Mouse (Mus musculus) neural tube, embryonic 12.5 days (tissue): ENCODE measurements at regions not wholly inside any gene's neighbourhood (a gene's known extent, or its start where the extent isn't known, plus 50 kb on each side); places are given as distances from the start of the nearest gene placed in this dataset.

Experiments
- ATAC-seq: fragments of 200-750 bp; cut with Nextera tagmentation; 2 replicates; pipeline ENCODE4 v1.8.0; 2017; ENCODE audit warnings: low read depth, mild to moderate bottlenecking, moderate TSS enrichment, moderate library complexity; ENCODE audit not compliant: low FRiP score
- H3K27ac ChIP-seq: fragments of 300-500 bp; sonication (generic); 2 replicates; pipeline ENCODE4 v1.5.1; 2016
- H3K27me3 ChIP-seq: fragments of 300-500 bp; sonication (generic); replicated peaks from 2 replicates; pipeline ENCODE4 v1.6.1; 2016; ENCODE audit warnings: mild to moderate bottlenecking
- H3K36me3 ChIP-seq: fragments of 300-500 bp; sonication (generic); 2 replicates; pipeline ENCODE4 v1.6.1; 2016; ENCODE audit warnings: mild to moderate bottlenecking
- H3K4me1 ChIP-seq: fragments of 300-500 bp; sonication (generic); 2 replicates; pipeline ENCODE4 v1.6.1; 2016
- H3K4me2 ChIP-seq: fragments of 300-500 bp; sonication (generic); replicated peaks from 2 replicates; pipeline ENCODE4 v1.6.1; 2016; ENCODE audit warnings: mild to moderate bottlenecking
- H3K4me3 ChIP-seq: fragments of 300-500 bp; sonication (generic); 2 replicates; pipeline ENCODE4 v1.5.1; 2016
- H3K9ac ChIP-seq: fragments of 300-500 bp; sonication (generic); 2 replicates; pipeline ENCODE4 v1.6.1; 2016; ENCODE audit warnings: mild to moderate bottlenecking
- H3K9me3 ChIP-seq: fragments of 300-500 bp; sonication (generic); 2 replicates; pipeline ENCODE4 v1.6.1; 2016; ENCODE audit warnings: mild to moderate bottlenecking
- WGBS: fragments of 180-500 bp; shearing (Covaris S2); methylation state at CpG from one replicate; pipeline ENCODE4 v1.1.7; 2016; 5-methylcytosine and 5-hydroxymethylcytosine counted together

GRCm38 (mm10) chr10:14333344-14333743 is 212.1 kb downstream of the Adgrg6 start:
- no peaks in the 10 kb centered on the region for H3K36me3 ChIP-seq
- 32% methylated on average over 4 of the region's 4 CpGs for WGBS
- no peaks in the 10 kb centered on the region for H3K9me3 ChIP-seq
- H3K4me2 ChIP-seq = no peak overlapping the region
- no peaks in the 10 kb centered on the region for H3K27me3 ChIP-seq
- no peak overlapping the region for H3K9ac ChIP-seq
- peaks cover 18% of the 10 kb centered on the region for H3K4me1 ChIP-seq
- H3K27ac ChIP-seq = no peak overlapping the region
- H3K4me3 ChIP-seq = no peak overlapping the region
- peak; percentile 54 for ATAC-seq

GRCm38 (mm10) chr10:14332688-14333117 is 212.8 kb downstream of the Adgrg6 start:
- ATAC-seq = peak; percentile 81
- Histone ChIP-seq H3K27ac (no peak overlapping the region), H3K36me3 (no peaks in the 10 kb centered on the region), H3K27me3 (no peaks in the 10 kb centered on the region), H3K9me3 (no peaks in the 10 kb centered on the region), H3K4me1 (peaks cover 18% of the 10 kb centered on the region), H3K4me2 (0 out of 2 replicates have a peak overlapping the region, but pooled peaks have one; percentile 14), H3K4me3 (no peak overlapping the region), H3K9ac (no peak overlapping the region)
- 34% methylated on average over 4 of the region's 4 CpGs for WGBS

GRCm38 (mm10) chr10:14328846-14329245 is 216.6 kb downstream of the Adgrg6 start:
- 68% methylated on average over 2 of the region's 2 CpGs for WGBS
- no peak overlapping the region for H3K4me2 ChIP-seq
- H3K36me3 ChIP-seq = no peaks in the 10 kb centered on the region
- no peak overlapping the region for H3K27ac ChIP-seq
- H3K27me3 ChIP-seq = no peaks in the 10 kb centered on the region
- peaks cover 16% of the 10 kb centered on the region for H3K4me1 ChIP-seq
- H3K9me3 ChIP-seq = no peaks in the 10 kb centered on the region
- H3K9ac ChIP-seq = no peak overlapping the region
- no peak for ATAC-seq
- no peak overlapping the region for H3K4me3 ChIP-seq

- H3K4me3 ChIP-seq = no peak overlapping the region
- H3K4me1 ChIP-seq = no peaks in the 10 kb centered on the region
- H3K27ac ChIP-seq = no peak overlapping the region
- H3K36me3 ChIP-seq = no peaks in the 10 kb centered on the region
- H3K27me3 ChIP-seq = no peaks in the 10 kb centered on the region
- H3K9me3 ChIP-seq = no peaks in the 10 kb centered on the region
- no peak overlapping the region for H3K4me2 ChIP-seq
- 87% methylated on average over 6 of the region's 6 CpGs for WGBS
- ATAC-seq = no peak
- no peak overlapping the region for H3K9ac ChIP-seq
Observed at GRCm38 (mm10) chr10:14326229-14326628, 219.2 kb downstream of the Adgrg6 start.

- Histone ChIP-seq H3K27me3 (no peaks in the 10 kb centered on the region), H3K4me2 (no peak overlapping the region), H3K4me3 (no peak overlapping the region), H3K4me1 (no peaks in the 10 kb centered on the region), H3K36me3 (no peaks in the 10 kb centered on the region), H3K9ac (no peak overlapping the region), H3K9me3 (no peaks in the 10 kb centered on the region), H3K27ac (no peak overlapping the region)
- 7% methylated on average over 4 of the region's 4 CpGs for WGBS
- no peak for ATAC-seq
Observed at GRCm38 (mm10) chr10:14321503-14321902, 224.0 kb downstream of the Adgrg6 start.

- H3K9me3 ChIP-seq = no peaks in the 10 kb centered on the region
- 94% methylated on average over 7 of the region's 7 CpGs for WGBS
Observed at GRCm38 (mm10) chr10:14315232-14315631, 230.2 kb downstream of the Adgrg6 start.

GRCm38 (mm10) chr10:14314607-14315006 is 230.9 kb downstream of the Adgrg6 start:
- ATAC-seq = no peak
- WGBS = 56% methylated on average over 4 of the region's 4 CpGs
- Histone ChIP-seq H3K36me3 (no peaks in the 10 kb centered on the region), H3K4me2 (no peak overlapping the region), H3K9ac (no peak overlapping the region), H3K4me1 (no peaks in the 10 kb centered on the region), H3K27me3 (no peaks in the 10 kb centered on the region), H3K27ac (no peak overlapping the region), H3K4me3 (no peak overlapping the region), H3K9me3 (no peaks in the 10 kb centered on the region)

More at GRCm38 (mm10) chr10:14315232-14315631, 230.2 kb downstream of the Adgrg6 start:
- H3K4me3 ChIP-seq = no peak overlapping the region
- H3K27ac ChIP-seq = no peak overlapping the region
- no peaks in the 10 kb centered on the region for H3K36me3 ChIP-seq
- H3K4me1 ChIP-seq = no peaks in the 10 kb centered on the region
- ATAC-seq = no peak
- no peak overlapping the region for H3K4me2 ChIP-seq
- H3K27me3 ChIP-seq = no peaks in the 10 kb centered on the region
- H3K9ac ChIP-seq = no peak overlapping the region

- ATAC-seq = no peak
- Histone ChIP-seq H3K9ac (no peak overlapping the region), H3K27ac (no peak overlapping the region), H3K4me2 (no peak overlapping the region), H3K27me3 (no peaks in the 10 kb centered on the region), H3K9me3 (no peaks in the 10 kb centered on the region), H3K36me3 (no peaks in the 10 kb centered on the region), H3K4me1 (no peaks in the 10 kb centered on the region), H3K4me3 (no peak overlapping the region)
- whole genome bisulfite sequencing = 86% methylated on average over 10 of the region's 10 CpGs
Observed at GRCm38 (mm10) chr10:14314004-14314581, 231.4 kb downstream of the Adgrg6 start.

GRCm38 (mm10) chr10:14312959-14313358 is 232.5 kb downstream of the Adgrg6 start:
- no peak overlapping the region for H3K4me3 ChIP-seq

GRCm38 (mm10) chr10:14311962-14312361 is 233.5 kb downstream of the Adgrg6 start:
- Histone ChIP-seq H3K36me3 (no peaks in the 10 kb centered on the region), H3K27ac (no peak overlapping the region), H3K4me2 (no peak overlapping the region), H3K9me3 (no peaks in the 10 kb centered on the region), H3K4me1 (no peaks in the 10 kb centered on the region), H3K27me3 (no peaks in the 10 kb centered on the region), H3K9ac (no peak overlapping the region), H3K4me3 (no peak overlapping the region)
- no peak for ATAC-seq
- 75% methylated on average over 3 of the region's 3 CpGs for WGBS

More at GRCm38 (mm10) chr10:14312959-14313358, 232.5 kb downstream of the Adgrg6 start:
- Histone ChIP-seq H3K9me3 (no peaks in the 10 kb centered on the region), H3K4me1 (no peaks in the 10 kb centered on the region), H3K36me3 (no peaks in the 10 kb centered on the region), H3K27me3 (no peaks in the 10 kb centered on the region), H3K27ac (no peak overlapping the region), H3K4me2 (no peak overlapping the region), H3K9ac (no peak overlapping the region)
- 87% methylated on average over 4 of the region's 4 CpGs for WGBS
- ATAC-seq = no peak

GRCm38 (mm10) chr10:14306811-14307210 is 238.6 kb downstream of the Adgrg6 start:
- H3K36me3 ChIP-seq = no peaks in the 10 kb centered on the region
- no peak for ATAC-seq
- H3K9me3 ChIP-seq = no peaks in the 10 kb centered on the region
- H3K27ac ChIP-seq = no peak overlapping the region
- no peak overlapping the region for H3K9ac ChIP-seq
- H3K4me2 ChIP-seq = no peak overlapping the region
- WGBS = 63% methylated on average over 3 of the region's 3 CpGs
- H3K4me1 ChIP-seq = no peaks in the 10 kb centered on the region
- H3K4me3 ChIP-seq = no peak overlapping the region
- no peaks in the 10 kb centered on the region for H3K27me3 ChIP-seq

GRCm38 (mm10) chr10:14303476-14303875 is 242.0 kb downstream of the Adgrg6 start:
- Histone ChIP-seq H3K36me3 (no peaks in the 10 kb centered on the region), H3K4me3 (no peak overlapping the region), H3K4me2 (no peak overlapping the region), H3K4me1 (no peaks in the 10 kb centered on the region), H3K9me3 (no peaks in the 10 kb centered on the region), H3K9ac (no peak overlapping the region), H3K27me3 (no peaks in the 10 kb centered on the region), H3K27ac (no peak overlapping the region)
- no peak for ATAC-seq

- no peaks in the 10 kb centered on the region for H3K27me3 ChIP-seq
- no peaks in the 10 kb centered on the region for H3K36me3 ChIP-seq
- WGBS = 90% methylated on average over 4 of the region's 4 CpGs
- no peak overlapping the region for H3K4me3 ChIP-seq
- H3K4me1 ChIP-seq = no peaks in the 10 kb centered on the region
- no peak overlapping the region for H3K27ac ChIP-seq
- ATAC-seq = no peak
- no peaks in the 10 kb centered on the region for H3K9me3 ChIP-seq
- no peak overlapping the region for H3K4me2 ChIP-seq
- H3K9ac ChIP-seq = no peak overlapping the region
Observed at GRCm38 (mm10) chr10:14296147-14296546, 249.3 kb downstream of the Adgrg6 start.
